Mouse (Mus musculus) testis, adult 2 months (tissue): ENCODE data around the gene Galnt7.

Source experiments
- CTCF ChIP-seq: fragments of 200-500 bp; IDR thresholded peaks from 2 replicates; pipeline ENCODE4 v1.5.1; 2012; ENCODE audit warnings: low read depth, mild to moderate bottlenecking, inconsistent platforms, low read length, moderate library complexity; ENCODE audit not compliant: control insufficient read depth, insufficient read depth, insufficient replicate concordance
- POLR2A ChIP-seq: fragments of 200-500 bp; IDR thresholded peaks from 2 replicates; pipeline ENCODE4 v1.6.1; 2012; ENCODE audit warnings: low read depth, mild to moderate bottlenecking, inconsistent platforms, low read length, moderate library complexity; ENCODE audit not compliant: control insufficient read depth

DNA sequence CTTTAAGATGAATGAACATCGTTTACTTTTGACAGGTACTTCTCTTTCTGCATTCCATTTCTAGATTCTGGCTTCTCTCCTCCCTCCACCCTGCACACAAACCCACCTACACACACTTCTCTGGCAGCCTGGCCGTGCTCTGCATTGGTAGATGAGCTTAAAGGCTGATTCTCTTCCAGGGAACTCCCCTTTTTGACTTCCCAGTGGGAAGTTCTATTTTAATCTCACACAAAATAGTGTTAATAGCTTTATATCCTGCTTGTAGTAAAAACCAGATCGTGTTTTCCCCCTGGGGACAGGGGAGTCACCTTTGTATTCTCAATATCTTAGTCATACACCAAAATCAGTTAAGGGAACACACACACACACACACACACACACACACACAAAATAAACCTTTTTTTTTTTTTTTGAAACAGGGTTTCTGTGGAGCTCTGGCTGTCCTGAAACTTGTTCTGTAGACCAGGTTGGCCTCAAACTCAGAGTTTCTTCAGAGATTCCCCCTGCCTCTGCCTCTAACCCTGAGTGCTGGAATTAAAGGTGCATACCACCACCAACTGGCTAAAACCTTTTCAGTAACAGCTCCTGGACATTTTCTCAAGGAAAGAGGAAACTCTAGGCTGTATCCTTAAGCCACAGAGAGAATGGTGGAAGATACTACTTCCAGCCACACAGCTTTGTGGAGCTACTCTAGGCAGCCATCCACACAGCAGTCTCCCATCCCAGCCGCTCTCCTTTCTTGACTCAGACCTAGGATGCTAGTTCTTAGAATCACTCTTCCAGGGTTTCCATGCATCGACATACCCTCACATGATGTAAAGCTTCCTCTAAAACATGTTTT is 24.7 kb downstream of the Galnt7 start:
- no peak for TF ChIP-seq POLR2A
- no peak for TF ChIP-seq CTCF
